Mouse (Mus musculus): ENCODE measurements at regions not wholly inside any gene's neighbourhood (a gene's known extent, or its start where the extent isn't known, plus 50 kb on each side); places are given as distances from the start of the nearest gene placed in this dataset.
"Not testable (repeated sequence)": the region's sequence is repeated elsewhere in the genome, so short reads cannot be mapped to it uniquely, and the experiment has no call there.

- DNase-seq (ENCODE audit: low spot score in 2 of 2), result peak; percentile 43 to 70
These were observed 74.1 kb upstream of the Diaph3 start for GRCm38 (mm10) chr14:87215099-87215498.

GRCm38 (mm10) chr14:87217042-87217441 lies 76.0 kb upstream of the Diaph3 start:
- no peak for DNase-seq (ENCODE audit: low spot score in 2 of 2)

DNA sequence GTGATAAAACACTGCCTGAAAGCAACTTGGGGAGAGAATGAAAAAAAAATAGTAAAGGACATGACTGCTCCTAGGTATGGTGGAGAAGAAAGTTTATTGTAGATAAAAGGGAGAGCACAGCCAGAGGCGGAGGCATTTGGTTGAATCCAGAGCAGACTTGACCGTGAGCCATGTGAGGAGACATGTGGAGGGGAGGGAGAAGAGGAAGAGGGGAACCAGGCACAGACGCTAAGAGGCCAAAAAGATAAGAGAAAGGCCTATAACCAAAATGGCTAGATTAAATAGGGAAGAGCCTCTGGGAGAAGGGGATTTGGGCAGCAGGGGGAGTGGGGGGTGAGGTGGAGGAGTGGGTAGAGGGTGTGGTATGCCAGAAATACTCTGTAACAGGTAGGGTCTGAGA lies 78.9 kb upstream of the Diaph3 start:
- DNase-seq (ENCODE audit: low spot score in 2 of 2), result no peak

- no peak for DNase-seq (ENCODE audit: low spot score in 2 of 2)
These were observed 83.8 kb upstream of the Diaph3 start for GRCm38 (mm10) chr14:87224870-87225269.

DNA sequence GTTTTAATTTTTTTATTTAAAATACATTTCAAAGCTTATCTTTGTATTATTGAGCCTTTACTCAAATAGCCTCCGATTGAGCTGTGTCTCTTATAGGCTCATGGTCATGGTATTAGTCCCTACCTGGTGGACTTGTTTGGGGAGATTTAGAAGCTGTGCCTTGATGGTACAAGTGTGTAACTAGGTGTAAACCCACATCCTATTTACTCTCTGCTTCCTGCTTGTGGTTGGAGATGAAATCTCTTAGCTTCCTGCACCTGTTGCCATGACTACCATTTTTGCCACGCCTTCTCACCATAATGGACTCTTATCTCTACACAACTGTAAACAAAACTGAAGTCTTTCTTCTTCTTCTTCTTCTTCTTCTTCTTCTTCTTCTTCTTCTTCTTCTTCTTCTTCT lies 108.2 kb upstream of the Diaph3 start:
- DNase-seq (ENCODE audit: low spot score in 2 of 2), result no peak

GRCm38 (mm10) chr14:87255484-87256208 lies 114.6 kb upstream of the Diaph3 start:
- no peak for DNase-seq (ENCODE audit: low spot score in 2 of 2)

- no peak for DNase-seq (ENCODE audit: low spot score in 2 of 2)
These were observed 120.7 kb upstream of the Diaph3 start for GRCm38 (mm10) chr14:87261726-87262125.

GRCm38 (mm10) chr14:87264826-87265225 lies 123.8 kb upstream of the Diaph3 start:
- DNase-seq (ENCODE audit: low spot score in 2 of 2), result no peak

GRCm38 (mm10) chr14:87266309-87266708 lies 125.3 kb upstream of the Diaph3 start:
- DNase-seq (ENCODE audit: low spot score in 2 of 2), result no peak

DNA sequence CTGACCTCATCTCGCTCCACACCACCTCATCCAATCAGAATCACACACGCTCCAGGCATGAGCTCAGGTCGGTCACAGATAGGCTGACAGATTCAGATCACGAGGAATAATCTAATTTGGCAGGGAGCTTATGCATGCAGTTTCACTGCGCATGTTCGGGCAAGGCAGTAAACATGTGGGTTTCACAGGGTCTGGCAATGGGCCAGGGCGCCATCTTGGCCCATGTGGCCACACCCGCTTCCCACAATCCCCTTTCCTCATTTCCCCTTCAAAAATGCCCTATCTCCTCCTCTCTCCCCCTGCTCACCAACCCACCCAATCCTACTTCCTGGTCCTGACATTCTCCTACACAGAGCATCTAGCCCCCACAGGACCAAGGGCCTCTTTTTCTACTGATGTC lies 127.2 kb upstream of the Tdrd3 start:
- DNase-seq (ENCODE audit: low spot score in 2 of 2), result not testable (repeated sequence)

DNA sequence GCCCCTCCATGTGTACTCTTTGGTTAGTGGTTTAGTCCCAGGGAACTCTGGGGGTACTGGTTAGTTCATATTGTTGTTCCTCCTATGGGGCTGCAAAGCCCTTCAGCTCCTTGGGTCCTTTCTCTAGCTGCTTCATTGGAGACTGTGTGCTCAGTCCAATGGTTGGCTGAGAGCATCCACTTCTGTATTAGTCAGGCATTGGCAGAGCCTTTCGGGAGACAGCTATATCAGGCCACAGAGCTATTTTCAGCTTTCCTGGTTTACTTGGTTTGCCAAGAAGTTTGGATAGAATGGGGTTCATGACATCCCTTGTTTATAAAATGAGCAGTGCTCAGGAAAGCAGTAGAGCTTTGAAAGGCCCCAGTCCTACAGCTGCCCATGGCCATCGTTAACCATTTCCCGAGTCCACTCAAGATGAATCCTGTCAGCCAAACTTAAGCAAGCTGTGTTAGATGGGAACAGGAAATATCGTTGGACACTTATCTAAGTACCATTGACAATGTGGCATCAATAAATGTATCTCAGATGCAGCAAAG lies 126.7 kb upstream of the Tdrd3 start:
- no peak for DNase-seq (ENCODE audit: low spot score in 2 of 2)

- DNase-seq (ENCODE audit: low spot score in 2 of 2), result no peak
These were observed 121.2 kb upstream of the Tdrd3 start for GRCm38 (mm10) chr14:87295206-87295605.

GRCm38 (mm10) chr14:87297160-87297559 lies 119.3 kb upstream of the Tdrd3 start:
- DNase-seq (ENCODE audit: low spot score in 2 of 2), result no peak

GRCm38 (mm10) chr14:87300838-87301237 lies 115.6 kb upstream of the Tdrd3 start:
- DNase-seq (ENCODE audit: low spot score in 2 of 2), result no peak

DNA sequence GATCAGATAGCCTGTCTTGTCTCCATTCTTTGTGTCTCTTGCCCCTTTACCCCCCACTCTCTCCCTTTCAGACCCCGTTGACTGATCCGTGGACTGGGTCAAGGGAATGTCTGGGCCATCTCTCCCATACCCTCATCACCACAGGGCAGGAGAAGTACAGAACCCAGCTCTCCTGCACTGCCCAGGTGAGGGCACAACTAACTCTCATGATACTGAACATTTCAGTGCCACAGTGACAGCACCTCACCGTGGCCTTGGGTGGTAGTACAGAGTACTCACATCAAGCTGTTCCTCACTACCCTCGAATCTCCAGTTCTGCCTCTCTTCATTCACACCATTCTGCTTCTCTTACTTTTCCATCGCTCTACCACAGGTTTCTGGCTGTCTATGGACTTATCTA lies 114.9 kb upstream of the Tdrd3 start:
- DNase-seq (ENCODE audit: low spot score in 2 of 2), result no peak

DNA sequence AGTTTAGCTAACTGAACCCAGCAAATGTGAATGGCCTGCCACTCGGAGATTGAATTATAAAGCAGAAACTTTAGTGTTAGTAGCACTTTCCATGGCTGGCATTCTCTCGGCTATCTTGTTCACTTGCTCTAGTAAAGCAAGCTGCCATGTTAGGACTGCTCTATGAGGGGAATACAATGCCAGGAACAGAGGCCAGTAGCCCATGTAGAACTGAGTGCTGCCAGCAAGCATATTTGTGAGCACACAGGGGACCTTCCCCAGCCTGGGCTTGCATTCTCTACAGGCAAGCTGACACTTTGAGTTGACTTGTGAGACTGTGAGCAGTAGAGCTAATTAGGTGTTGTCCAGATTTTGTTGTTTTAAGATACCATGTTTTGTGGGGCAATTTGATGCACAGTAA lies 111.0 kb upstream of the Tdrd3 start:
- no peak for DNase-seq (ENCODE audit: low spot score in 2 of 2)

- no peak for DNase-seq (ENCODE audit: low spot score in 2 of 2)
These were observed 110.4 kb upstream of the Tdrd3 start for GRCm38 (mm10) chr14:87306011-87306410.

- no peak for DNase-seq (ENCODE audit: low spot score in 2 of 2)
These were observed 108.4 kb upstream of the Tdrd3 start for GRCm38 (mm10) chr14:87308016-87308415.

GRCm38 (mm10) chr14:87312318-87312717 lies 104.1 kb upstream of the Tdrd3 start:
- peak in 1 of 2 experiments; percentile 15 for DNase-seq (ENCODE audit: low spot score in 2 of 2)

DNA sequence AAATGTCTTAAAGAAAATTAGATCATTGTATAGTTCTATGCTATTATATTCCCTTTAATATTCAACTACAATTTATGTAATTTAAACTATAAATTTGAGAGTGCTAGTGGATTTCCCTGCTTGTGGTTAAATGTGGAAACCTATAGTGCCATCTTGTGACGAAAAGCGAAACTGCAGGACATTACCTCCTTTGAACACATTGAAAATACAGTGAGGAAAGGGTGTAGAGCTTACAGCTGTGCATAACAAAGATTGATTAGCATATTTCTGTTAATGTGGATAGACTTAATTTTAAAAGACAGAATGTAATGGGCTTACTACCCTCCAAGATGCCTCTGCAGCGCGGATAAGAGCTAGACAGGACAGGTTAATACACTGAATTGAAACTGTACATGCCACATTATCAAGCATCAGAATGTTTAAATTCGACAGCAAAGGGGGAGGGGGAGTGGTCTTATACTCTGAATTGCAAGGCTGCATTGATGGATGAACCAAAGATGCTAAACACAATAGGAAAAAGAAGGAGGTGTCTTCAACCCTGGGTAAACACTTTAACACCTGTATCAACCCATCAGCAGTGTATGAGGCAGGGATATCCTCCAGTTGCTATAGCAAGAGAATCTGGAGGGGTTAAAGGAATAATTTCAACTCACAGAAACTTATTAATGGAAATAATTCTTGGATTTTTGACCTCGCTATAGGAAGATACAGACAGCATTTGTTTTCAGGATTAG lies 101.3 kb upstream of the Tdrd3 start:
- peak; percentile 22 to 54 for DNase-seq (ENCODE audit: low spot score in 2 of 2)

- DNase-seq (ENCODE audit: low spot score in 2 of 2), result no peak
These were observed 88.6 kb upstream of the Tdrd3 start for GRCm38 (mm10) chr14:87327841-87328240.

GRCm38 (mm10) chr14:87337950-87338526 lies 78.4 kb upstream of the Tdrd3 start:
- DNase-seq (ENCODE audit: low spot score in 2 of 2), result no peak
